Mouse (Mus musculus): ENCODE measurements at regions not wholly inside any gene's neighbourhood (a gene's known extent, or its start where the extent isn't known, plus 50 kb on each side); places are given as distances from the start of the nearest gene placed in this dataset.
A peak's percentile ranks its signal among the peaks of the same experiment; 100 is the strongest.

DNA sequence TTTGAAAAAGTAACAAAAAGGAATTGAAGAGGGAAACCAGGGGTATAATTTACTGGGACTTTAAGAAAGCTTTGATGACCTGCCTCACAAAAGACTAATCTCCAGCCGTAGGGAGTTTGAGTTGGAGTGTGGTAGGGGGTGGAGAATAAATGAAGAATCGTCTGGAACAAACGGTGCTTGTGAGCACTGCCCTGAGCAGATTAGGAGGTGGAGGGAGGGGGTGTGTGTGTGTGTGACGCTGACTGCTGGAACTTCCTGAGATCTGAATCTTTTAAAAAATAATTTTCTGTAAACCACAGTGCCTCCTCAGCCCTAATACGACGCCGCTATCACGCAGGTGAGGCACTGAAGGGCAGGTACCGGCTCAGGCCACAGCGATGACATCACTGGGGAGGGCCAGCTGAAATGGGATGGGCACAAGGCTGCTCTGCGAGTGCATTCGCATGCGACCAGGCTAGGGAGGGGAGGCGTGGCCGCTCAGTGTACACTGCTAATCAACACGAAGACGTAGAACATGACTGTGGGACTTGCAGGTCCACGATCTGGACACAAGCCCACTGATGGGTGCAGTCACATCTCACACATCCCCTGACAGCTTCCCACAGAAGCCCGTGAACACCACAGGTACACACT is 395.4 kb downstream of the Zfp536 start:
- H3K4me1 ChIP-seq: peaks cover 44% of the 10 kb centered on the region
- peak; percentile 68 for ATAC-seq (ENCODE audit: low FRiP score)

DNA sequence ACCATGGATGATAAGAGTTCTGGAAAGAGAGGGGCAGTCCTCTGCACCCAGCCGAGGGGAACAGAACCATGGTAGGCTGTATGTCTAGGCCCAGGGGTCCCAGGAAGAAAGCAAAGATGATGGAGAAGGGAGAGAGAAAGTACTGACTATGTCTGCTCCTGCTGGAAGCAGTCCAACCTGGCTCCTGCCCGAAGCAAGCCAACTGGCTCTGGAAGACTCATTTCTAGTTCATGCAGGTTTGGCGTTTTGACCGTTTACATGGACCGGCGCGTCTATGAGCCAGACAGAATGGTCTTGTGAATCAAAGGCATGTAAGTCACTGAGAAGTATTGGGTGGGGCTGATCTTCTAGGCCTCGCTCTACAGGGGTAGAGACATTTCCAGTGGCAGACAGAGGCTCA is 385.6 kb downstream of the Zfp536 start:
- Histone ChIP-seq H3K4me1 (peaks cover 4% of the 10 kb centered on the region; the same call in 1 of the 2 replicates), H3K9ac (no peak overlapping the region), H3K27ac (no peak overlapping the region), H3K36me3 (replicated peaks) (no peaks in the 10 kb centered on the region), H3K4me3 (replicated peaks) (no peak overlapping the region), H3K27me3 (no peaks in the 10 kb centered on the region), H3K9me3 (no peaks in the 10 kb centered on the region), H3K4me2 (no peak overlapping the region)
- ATAC-seq (ENCODE audit: low FRiP score): no peak
- 93% methylated on average over 8 of the region's 8 CpGs for WGBS

More for the DNA sequence above, 395.4 kb downstream of the Zfp536 start:
- peak overlapping the region; percentile 42 for H3K4me2 ChIP-seq
- H3K4me3 ChIP-seq (replicated peaks): no peak overlapping the region
- H3K27me3 ChIP-seq: peaks cover 10% of the 10 kb centered on the region; the same call in 1 of the 2 replicates
- no peak overlapping the region for H3K27ac ChIP-seq
- H3K9me3 ChIP-seq: no peaks in the 10 kb centered on the region
- WGBS: 19% methylated on average over 19 of the region's 19 CpGs
- 0 out of 2 replicates have a peak overlapping the region, but pooled peaks have one; percentile 1 for H3K9ac ChIP-seq
- H3K36me3 ChIP-seq (replicated peaks): no peaks in the 10 kb centered on the region

DNA sequence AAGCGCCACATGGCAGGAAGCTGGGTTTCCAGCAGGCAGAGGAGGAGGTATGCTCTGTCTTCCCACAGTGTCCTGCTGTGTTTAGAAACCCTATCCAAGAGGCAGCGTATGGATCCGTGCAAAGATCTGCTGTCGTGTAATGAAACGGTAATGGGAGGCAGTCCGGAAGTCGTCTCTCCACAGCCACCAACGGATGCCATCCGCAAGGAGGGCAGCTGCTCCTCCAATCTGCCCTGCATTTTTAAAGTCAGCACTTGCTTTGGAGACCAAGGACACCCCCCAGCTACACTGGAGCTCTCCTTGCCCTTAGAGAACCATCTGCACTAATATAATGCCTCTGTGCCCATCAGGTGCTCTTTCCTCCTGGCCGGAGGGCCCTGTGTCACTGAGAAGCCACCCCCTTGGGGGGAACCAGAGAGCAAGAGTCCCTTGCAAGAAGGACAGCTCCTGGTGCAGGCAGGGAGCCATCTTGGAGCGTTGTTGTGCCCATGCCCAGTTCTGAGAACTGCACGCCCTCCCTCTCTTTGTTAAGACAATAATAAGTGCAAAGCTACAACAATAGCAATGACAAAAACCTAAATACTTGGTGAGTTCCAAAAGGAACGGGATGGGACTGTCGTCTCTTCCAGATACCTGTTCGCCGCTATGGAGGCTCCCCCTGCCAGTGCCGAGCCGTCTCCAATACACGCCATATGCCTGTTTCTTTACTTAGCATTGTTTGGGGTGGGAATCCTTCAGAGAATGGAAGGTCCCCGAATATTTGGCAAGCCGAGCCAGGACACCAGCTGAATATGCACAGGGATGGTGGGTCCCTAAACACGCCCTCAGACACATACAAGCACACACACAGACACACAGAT is 384.4 kb downstream of the Zfp536 start:
- no peaks in the 10 kb centered on the region for H3K9me3 ChIP-seq
- H3K4me2 ChIP-seq: no peak overlapping the region
- no peak for ATAC-seq (ENCODE audit: low FRiP score)
- peaks cover 7% of the 10 kb centered on the region; the same call in 1 of the 2 replicates for H3K4me1 ChIP-seq
- WGBS: 82% methylated on average over 22 of the region's 22 CpGs
- no peaks in the 10 kb centered on the region for H3K36me3 ChIP-seq (replicated peaks)
- H3K9ac ChIP-seq: no peak overlapping the region
- no peaks in the 10 kb centered on the region for H3K27me3 ChIP-seq
- H3K4me3 ChIP-seq (replicated peaks): no peak overlapping the region
- no peak overlapping the region for H3K27ac ChIP-seq

- no peak overlapping the region for H3K4me3 ChIP-seq (replicated peaks)
- H3K9me3 ChIP-seq: no peaks in the 10 kb centered on the region
- H3K36me3 ChIP-seq (replicated peaks): no peaks in the 10 kb centered on the region
- WGBS: 95% methylated on average over 2 of the region's 2 CpGs
- H3K4me2 ChIP-seq: no peak overlapping the region
- H3K27me3 ChIP-seq: no peaks in the 10 kb centered on the region
- no peak for ATAC-seq (ENCODE audit: low FRiP score)
- no peak overlapping the region for H3K9ac ChIP-seq
- no peak overlapping the region for H3K27ac ChIP-seq
- H3K4me1 ChIP-seq: peaks cover 8% of the 10 kb centered on the region; the same call in 1 of the 2 replicates
Measured at GRCm38 (mm10) chr7:37389703-37390087, 383.7 kb downstream of the Zfp536 start.

- Histone ChIP-seq H3K9me3 (no peaks in the 10 kb centered on the region), H3K36me3 (replicated peaks) (no peaks in the 10 kb centered on the region), H3K4me2 (no peak overlapping the region), H3K4me1 (peaks cover 13% of the 10 kb centered on the region), H3K4me3 (replicated peaks) (no peak overlapping the region), H3K27ac (no peak overlapping the region), H3K9ac (no peak overlapping the region), H3K27me3 (no peaks in the 10 kb centered on the region)
- ATAC-seq (ENCODE audit: low FRiP score): no peak
- 91% methylated on average over 7 of the region's 7 CpGs for WGBS
Measured at GRCm38 (mm10) chr7:37390271-37390670, 383.2 kb downstream of the Zfp536 start.

GRCm38 (mm10) chr7:37392122-37392521 is 381.3 kb downstream of the Zfp536 start:
- H3K27me3 ChIP-seq: no peaks in the 10 kb centered on the region
- no peak overlapping the region for H3K4me3 ChIP-seq (replicated peaks)
- no peak overlapping the region for H3K9ac ChIP-seq
- peaks cover 19% of the 10 kb centered on the region for H3K4me1 ChIP-seq
- H3K27ac ChIP-seq: peak overlapping the region; percentile 15; the same call in 1 of the 2 replicates
- no peak overlapping the region for H3K4me2 ChIP-seq
- 84% methylated on average over 6 of the region's 6 CpGs for WGBS
- H3K36me3 ChIP-seq (replicated peaks): no peaks in the 10 kb centered on the region
- ATAC-seq (ENCODE audit: low FRiP score): no peak
- no peaks in the 10 kb centered on the region for H3K9me3 ChIP-seq

- H3K4me2 ChIP-seq: no peak overlapping the region
- H3K9me3 ChIP-seq: no peaks in the 10 kb centered on the region
- peaks cover 19% of the 10 kb centered on the region for H3K4me1 ChIP-seq
- H3K27me3 ChIP-seq: no peaks in the 10 kb centered on the region
- peak overlapping the region; percentile 15; the same call in 1 of the 2 replicates for H3K27ac ChIP-seq
- no peak overlapping the region for H3K4me3 ChIP-seq (replicated peaks)
- H3K9ac ChIP-seq: no peak overlapping the region
- 80% methylated on average over 8 of the region's 8 CpGs for WGBS
- H3K36me3 ChIP-seq (replicated peaks): no peaks in the 10 kb centered on the region
- ATAC-seq (ENCODE audit: low FRiP score): no peak
Measured at GRCm38 (mm10) chr7:37392604-37393003, 380.8 kb downstream of the Zfp536 start.

DNA sequence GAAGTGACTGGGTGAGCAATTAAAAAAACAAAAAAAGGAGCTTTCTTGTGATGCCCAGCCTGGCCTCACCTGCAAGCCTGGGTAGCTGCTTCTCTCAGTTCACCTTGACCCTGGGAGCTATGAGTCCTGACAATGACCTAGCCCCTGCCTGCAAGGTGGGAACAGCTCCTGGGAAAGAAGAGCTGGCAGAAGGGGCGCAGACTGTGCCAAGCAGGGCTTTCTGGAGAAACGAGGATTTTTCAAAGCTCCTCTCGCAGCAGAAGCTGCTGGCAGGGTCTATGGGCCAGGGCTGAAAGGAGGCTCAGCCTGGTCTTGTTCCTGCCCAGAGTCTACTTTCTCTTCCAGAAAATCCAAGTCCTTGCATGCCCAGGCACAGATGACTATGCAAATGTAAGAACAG is 380.4 kb downstream of the Zfp536 start:
- Histone ChIP-seq H3K4me1 (peaks cover 19% of the 10 kb centered on the region), H3K27me3 (no peaks in the 10 kb centered on the region), H3K9ac (no peak overlapping the region), H3K4me2 (no peak overlapping the region), H3K4me3 (replicated peaks) (no peak overlapping the region), H3K36me3 (replicated peaks) (no peaks in the 10 kb centered on the region), H3K27ac (no peak overlapping the region), H3K9me3 (no peaks in the 10 kb centered on the region)
- WGBS: 81% methylated on average over 3 of the region's 3 CpGs
- ATAC-seq (ENCODE audit: low FRiP score): no peak

- WGBS: 67% methylated on average over 8 of the region's 8 CpGs
- Histone ChIP-seq H3K27me3 (no peaks in the 10 kb centered on the region), H3K4me1 (peaks cover 19% of the 10 kb centered on the region), H3K9me3 (no peaks in the 10 kb centered on the region), H3K4me2 (no peak overlapping the region), H3K9ac (no peak overlapping the region), H3K27ac (no peak overlapping the region), H3K4me3 (replicated peaks) (no peak overlapping the region), H3K36me3 (replicated peaks) (no peaks in the 10 kb centered on the region)
- ATAC-seq (ENCODE audit: low FRiP score): no peak
Measured at GRCm38 (mm10) chr7:37394965-37395426, 378.4 kb downstream of the Zfp536 start.

DNA sequence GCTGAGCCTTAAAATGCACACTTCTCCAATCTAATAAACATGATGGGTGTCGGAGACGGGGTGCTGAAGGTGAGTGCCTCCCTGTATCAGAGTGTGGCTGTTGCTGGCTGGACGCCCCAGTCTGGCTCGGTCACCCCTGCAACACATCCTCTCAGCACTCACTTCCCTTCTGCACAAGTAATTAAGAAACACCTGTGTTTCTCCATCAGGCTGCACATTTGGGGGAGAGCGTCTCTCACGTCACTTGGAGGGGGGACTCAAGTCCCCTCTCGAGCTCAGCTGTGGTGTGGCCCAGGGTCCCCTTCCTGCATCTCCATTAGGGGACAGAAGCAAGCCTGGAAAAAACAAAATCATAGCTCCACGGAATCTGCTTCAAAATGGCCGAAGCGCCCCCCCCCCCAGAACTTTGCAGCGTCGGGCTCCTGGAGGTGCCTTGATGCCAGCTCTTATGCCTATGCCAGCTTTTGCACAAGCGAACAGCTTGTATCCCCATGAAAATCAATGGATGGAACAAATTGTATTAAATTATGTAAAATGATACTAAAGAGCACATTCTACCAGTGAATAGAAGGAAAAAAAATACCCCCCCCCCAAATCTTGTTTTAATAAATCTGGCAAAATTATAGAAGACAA is 377.4 kb downstream of the Zfp536 start:
- Histone ChIP-seq H3K9ac (no peak overlapping the region), H3K27me3 (no peaks in the 10 kb centered on the region), H3K27ac (no peak overlapping the region), H3K36me3 (replicated peaks) (no peaks in the 10 kb centered on the region), H3K4me1 (peaks cover 19% of the 10 kb centered on the region), H3K4me2 (no peak overlapping the region), H3K4me3 (replicated peaks) (no peak overlapping the region), H3K9me3 (no peaks in the 10 kb centered on the region)
- ATAC-seq (ENCODE audit: low FRiP score): no peak
- 89% methylated on average over 13 of the region's 13 CpGs for WGBS

DNA sequence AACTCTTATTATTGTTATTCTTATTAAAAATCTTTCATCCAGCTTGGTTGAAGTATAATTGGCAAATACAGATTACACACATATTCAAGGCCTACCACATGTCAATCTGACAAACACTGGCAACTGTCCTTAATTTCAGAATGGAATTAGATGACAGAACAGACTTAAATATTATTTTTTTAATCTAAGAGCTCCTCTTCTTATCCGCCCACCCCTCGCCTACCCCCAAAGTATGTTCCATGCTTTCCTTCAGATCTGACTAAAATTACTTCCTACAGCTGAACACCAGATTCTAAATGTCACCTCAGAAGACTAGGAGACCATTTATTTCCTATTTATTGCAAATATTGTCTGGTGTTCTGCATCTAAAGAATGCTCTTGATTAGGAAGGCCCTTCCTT is 370.0 kb downstream of the Zfp536 start:
- Histone ChIP-seq H3K27ac (no peak overlapping the region), H3K9ac (no peak overlapping the region), H3K27me3 (no peaks in the 10 kb centered on the region), H3K9me3 (no peaks in the 10 kb centered on the region), H3K4me2 (no peak overlapping the region), H3K4me1 (no peaks in the 10 kb centered on the region), H3K4me3 (replicated peaks) (no peak overlapping the region), H3K36me3 (replicated peaks) (no peaks in the 10 kb centered on the region)
- no peak for ATAC-seq (ENCODE audit: low FRiP score)
- 97% methylated on average over 2 of the region's 2 CpGs for WGBS

- WGBS: 68% methylated on average over 4 of the region's 4 CpGs
- Histone ChIP-seq H3K27me3 (no peaks in the 10 kb centered on the region), H3K9me3 (no peaks in the 10 kb centered on the region), H3K4me2 (no peak overlapping the region), H3K4me3 (replicated peaks) (no peak overlapping the region), H3K27ac (no peak overlapping the region), H3K9ac (no peak overlapping the region), H3K4me1 (no peaks in the 10 kb centered on the region), H3K36me3 (replicated peaks) (no peaks in the 10 kb centered on the region)
- no peak for ATAC-seq (ENCODE audit: low FRiP score)
Measured at GRCm38 (mm10) chr7:37413350-37413749, 360.1 kb downstream of the Zfp536 start.

Measured in forebrain, embryonic 12.5 days (tissue).